Mouse (Mus musculus) fat pad, adult 2 months (tissue): Measurements from ENCODE around the gene Plxna4.

ENCODE experiments used
- DNase-seq: peaks from one replicate; pipeline ENCODE4 v3.0.0-alpha.2; 2011; ENCODE audit warnings: low read depth, low spot score; ENCODE audit errors: extremely low read depth

Plxna4 gene

DNA sequence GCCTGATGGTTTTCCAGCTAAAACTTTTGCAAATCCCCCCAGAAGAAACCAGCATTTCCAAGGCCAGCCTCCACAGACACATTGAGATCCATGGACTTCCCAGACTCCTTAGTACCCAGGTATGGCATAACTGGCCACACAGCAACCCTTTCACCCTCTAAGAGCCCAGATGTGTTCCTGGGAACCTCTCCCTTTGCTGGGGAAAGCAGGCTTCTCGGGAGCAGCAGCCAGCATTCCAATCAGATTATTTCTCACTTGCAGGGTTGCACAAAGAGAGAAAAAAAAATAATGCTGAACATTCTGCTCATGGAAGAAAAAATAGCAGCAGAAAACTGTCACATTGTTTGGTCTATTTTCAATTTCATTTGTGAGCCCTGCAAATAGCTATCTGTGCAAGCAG, 178.4 kb downstream of the Plxna4 start:
- DNase-seq, result no peak

DNA sequence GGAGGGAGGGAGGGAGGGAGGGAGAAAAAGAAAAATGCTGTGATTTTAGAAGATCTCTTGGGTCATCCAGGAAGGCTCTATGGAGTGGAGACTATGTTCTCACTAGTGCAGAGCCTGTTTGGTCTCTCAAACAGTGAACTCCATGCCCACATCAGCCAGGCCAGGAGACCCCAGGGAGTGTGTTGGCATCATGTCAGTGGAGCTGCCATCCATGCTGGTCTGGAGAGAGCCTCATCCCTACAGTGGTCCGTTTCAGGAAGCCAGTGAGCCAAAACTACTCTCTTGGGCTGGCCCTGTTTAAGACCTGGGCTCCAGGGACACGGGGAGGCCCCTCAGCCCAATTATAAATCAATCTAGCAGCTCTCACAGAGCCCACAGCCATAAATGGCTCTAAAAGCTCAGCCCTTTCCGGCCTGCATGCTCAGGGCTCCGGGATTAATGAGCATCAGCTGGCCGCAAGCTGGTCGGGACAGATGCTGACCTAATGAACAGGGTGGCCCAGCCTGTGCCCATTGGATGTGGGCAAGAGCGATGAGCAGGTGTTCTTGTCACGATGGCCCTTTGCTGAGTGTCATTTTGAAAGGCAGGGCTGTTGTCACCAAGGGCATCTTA, 180.3 kb downstream of the Plxna4 start:
- DNase-seq, result no peak

DNA sequence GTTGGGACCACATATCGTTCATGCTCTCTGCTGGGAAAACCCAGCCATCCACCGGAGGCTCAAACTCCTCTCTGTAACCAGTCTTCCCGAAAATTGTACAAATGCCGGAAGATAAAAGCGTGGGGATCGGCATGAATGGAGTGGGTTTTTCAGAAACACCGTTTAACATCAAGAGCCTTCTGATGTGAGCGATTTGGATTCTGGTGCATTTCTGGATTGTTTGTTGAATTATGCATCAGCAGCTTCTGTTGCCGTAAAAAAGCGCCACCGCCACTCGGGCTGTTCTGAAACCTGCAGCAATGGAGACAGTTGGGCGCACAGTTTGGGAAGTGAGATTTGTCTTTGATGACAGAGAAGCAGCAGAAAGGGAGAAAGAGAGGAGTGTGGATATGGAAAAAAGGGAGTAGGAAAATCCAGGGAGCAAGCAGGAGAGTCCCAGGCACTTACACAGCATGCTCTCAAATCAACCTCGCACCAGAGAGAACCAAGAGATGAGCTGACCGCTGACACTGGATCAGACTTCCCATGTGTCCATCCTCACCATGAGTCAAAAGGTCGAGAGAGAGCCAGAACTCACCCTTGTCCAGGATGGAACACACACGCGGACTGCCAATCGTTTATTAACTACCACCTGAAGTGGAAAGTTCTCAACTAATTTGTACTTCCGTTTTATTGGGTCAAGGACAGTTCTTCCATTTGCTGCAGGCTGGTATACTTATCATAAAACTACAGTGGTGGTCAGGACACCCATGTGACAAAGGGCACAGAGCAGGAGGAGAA, 181.5 kb downstream of the Plxna4 start:
- DNase-seq, result no peak

DNA sequence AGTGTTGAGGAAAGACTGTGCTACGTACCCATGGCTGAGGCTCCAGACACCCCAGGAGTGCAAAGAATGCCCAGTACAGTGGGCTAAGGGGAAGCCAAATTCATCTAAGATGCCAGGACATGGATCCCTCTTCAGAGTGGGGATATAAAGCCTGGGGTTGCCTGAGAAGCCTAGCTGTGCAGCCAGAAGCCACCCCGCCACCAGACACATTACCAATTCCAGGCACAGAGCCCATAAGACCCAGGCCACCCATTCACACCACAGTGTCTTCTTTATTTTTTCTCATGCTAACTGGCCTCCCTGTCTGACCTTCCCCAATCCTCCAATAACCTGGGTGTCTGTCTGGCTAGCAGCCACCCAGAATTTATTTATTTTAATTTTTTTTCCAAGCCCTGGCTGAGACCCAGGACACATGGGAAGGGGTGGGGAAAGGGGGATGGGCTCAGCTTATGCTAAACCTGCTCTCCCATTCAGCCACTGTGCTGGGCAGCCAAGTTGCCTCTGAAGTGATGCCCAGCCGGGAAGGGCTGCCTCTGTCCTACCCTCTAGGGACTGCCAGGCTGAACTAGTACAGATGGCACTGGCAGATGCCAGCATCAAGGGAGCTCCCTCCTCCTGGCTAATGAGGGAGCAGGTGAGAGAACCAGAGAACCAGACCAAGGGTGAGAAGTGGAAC, 185.3 kb downstream of the Plxna4 start:
- DNase-seq, result no peak

DNA sequence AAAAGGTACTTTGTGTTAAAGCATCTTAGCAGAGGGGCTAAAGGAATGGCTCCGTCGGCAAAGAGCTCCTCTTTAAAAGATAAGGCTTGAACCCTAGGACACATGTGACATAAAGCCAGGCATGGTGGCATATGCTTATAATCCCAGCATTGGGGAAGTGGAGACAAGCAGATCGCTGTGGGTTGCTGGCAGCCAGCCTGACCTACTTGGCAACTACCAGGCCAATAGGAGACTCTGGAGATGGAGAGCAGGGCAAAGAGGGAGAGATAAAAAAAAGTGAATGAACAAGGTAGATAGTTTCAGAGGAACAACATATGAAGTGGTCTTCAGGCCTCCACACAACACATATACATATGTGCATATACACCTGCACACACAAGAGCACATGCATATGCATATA, 189.7 kb downstream of the Plxna4 start:
- no peak for DNase-seq

DNA sequence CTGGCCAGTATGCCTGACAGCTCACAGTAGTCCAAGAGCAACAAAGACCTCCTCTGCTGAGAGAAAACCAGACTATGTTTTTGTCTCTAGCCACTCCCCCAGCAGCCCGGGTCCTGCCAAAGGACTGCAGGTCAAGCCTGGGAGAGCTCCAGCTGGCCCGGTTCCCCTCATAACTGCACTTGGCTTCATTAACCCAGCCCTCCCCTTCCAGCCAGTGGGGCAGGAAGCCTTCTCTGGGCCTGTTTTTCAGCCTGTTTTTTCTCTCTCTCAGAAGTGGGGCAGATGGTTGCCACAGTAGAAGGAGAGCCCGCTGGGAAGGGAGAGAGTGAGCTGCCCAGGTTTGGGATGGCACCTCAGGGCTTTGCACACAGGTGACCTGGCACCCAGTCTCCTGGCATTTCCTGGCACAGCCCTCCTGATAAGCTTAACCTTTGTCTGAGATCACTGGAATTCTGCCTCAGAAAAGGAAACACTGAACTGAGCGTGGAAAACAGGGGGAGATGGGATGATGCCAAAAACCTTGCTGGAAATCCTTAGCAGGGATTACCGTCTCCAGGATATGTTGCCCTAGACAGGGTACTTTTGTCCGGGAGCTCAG, 190.8 kb downstream of the Plxna4 start:
- no peak for DNase-seq

DNA sequence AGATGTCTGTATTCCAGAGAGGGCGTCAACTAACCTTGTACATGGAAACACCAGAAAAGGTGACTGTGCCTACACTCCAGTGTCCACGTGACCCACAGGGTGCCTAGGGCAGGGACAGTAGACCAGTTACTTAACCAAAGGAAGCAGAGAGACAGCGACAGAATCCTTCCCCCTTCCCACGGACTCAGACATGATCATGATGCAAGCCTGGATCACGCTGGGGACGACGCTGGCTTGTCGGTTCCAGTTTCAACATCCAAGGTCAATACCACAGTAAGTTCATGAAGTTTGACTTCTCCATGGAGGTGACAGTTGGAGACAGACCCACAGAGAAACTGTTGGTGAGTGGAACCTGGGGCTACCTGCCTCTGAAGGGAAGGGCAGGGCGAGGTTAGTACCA, 192.6 kb downstream of the Plxna4 start:
- peak; percentile 14 for DNase-seq

DNA sequence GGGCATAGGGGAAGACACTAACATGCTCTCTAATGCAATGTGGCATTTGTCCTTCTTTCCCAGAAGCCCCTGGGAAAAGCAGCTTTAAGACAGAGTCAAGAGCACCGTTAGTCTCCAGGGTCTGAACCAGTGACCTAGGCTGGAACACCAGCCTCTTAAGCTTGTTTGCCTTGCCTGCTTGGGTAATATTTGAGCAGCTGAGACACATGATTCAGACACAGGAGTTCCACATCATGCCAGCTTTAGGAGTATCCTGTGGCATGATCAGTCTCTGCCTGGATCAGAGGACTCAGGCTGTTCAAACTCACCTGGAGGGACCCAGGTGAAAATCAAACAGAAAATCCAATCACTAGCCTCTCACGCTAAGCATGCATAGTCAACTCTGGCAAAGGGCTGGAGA, 195.7 kb downstream of the Plxna4 start:
- no peak for DNase-seq

DNA sequence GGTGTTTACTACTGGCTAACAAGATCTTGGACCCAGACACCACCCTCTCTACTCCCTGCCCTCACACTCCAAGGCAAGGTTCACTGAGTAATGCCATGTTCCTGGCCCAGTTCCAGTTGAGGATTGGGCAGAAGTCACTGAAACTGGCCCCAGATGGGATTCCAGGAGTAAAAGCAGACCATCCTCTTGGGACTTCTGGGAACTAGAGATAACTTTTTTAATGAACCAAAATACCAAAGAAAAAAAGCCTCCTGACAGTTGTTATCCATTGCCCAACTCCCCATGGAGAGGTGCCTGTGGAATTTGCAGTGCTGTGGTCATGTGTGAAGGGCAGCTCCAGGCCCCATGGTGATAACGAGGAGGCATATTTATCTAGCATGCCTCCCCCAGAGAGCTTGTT, 199.7 kb downstream of the Plxna4 start:
- DNase-seq, result no peak

DNA sequence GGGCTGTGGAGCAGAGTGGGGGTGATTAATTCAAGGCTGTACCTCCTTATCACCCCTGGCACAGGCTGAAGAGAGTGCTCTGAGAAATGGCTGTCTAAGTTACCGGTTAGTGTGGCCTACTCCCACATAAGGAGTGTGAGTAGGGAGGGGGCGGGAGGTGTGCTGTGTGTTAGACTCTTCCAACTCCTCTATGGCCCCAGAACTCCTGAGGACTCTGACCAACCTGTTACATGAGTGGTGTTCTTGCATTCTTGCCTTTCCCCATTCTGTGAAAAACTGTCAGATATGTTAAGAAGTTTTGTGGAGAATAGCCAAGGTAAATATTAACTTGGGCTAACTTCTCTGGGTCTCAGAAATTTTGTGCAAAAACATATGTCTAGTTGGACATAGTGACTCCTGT, 201.1 kb downstream of the Plxna4 start:
- DNase-seq, result no peak

DNA sequence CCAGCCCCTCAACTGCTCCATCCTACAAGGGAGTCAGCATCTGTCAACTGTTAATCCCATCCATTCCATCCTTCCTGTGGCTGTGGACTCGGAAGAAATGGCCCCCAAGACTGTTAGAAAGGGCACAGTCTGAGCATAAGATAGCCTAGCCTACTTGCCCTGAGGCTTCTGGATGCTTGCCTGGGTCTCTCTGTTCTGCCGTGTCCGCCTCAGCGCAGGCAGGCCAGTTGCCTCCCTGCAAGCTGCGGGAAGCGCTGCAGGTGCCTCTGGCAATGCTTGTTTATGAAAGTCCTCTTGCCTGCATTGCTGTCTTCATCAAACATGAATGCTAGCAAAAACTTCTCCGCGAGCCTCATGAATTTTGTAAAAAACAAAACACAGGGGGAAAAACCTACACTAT, 203.1 kb downstream of the Plxna4 start:
- DNase-seq, result no peak

DNA sequence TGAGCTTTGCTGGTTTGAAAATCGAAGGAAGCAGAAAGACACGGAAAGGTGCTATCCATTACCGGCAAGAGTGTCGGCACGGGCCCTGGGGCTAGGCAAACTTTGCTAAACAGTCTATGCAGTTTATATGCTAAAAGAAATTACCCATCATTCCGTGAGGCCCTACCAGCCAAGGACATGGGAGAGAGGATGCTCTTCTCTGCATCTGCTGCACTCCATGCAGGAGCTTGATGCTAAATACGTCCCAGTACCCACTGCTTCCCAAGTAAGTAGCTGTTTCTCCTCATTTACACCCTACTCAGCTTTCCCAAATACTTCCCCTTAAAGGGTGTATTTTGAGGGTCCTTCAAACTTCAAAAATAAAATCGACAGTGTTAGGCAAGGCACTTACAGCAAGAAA, 203.6 kb downstream of the Plxna4 start:
- no peak for DNase-seq

DNA sequence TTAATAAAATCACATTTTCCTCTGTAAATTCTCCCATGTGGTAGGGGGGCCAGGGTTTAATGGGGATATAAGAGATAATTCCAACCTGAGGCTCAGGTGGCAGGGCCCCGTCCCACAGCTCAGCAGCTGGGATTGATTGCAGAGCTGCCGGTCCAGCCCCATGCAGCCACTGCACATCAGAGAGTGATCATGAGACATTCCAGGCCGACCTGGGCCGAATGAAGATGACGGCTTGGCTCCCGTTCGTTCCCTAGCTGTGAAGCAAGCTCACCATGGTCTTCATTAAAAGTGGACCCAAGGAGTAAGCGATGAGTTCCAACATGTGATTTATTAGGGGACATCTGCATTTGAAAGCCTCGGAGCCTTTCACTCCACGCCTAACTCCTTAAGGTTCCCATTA, 206.5 kb downstream of the Plxna4 start:
- DNase-seq, result no peak

DNA sequence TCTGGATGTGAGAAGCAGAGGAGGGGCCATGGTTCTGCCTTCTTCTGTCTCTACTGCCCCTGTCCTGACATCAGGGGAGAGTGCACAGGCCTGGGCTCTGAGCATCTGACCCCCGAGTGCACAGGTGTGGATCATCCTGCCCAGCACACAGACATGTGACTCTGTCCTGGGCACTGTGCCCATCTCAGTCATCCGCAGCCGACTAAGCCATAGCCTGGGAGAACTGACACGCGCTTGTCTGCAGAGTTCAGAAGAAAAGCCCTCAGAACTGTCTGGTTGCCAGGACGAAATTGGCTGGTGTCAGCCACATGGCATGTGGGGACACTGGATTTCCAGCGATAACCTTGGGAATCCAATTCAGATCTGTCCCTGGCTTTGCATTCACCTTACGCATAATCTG, 210.8 kb downstream of the Plxna4 start:
- no peak for DNase-seq

DNA sequence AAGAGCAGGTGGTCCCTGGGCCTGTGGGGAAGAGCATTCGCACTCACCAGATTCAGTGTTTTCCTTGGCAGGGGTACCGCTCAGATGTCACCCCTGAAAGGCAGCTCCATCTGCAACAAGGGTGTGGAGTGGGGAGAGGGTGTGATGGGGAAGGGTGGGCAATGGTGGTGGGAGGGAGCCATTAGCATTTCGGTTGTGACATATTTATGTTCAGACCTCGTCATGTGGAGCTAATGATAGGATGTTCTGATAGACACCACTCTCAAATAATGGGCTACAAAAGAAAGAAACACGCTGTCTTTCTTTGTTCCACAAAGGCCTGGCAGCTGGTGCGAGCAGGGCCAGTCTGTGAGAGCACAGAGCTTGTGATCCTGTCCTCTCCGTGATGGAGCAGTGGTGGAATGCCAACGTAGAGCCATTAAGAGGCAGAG, 214.0 kb downstream of the Plxna4 start:
- DNase-seq, result no peak

DNA sequence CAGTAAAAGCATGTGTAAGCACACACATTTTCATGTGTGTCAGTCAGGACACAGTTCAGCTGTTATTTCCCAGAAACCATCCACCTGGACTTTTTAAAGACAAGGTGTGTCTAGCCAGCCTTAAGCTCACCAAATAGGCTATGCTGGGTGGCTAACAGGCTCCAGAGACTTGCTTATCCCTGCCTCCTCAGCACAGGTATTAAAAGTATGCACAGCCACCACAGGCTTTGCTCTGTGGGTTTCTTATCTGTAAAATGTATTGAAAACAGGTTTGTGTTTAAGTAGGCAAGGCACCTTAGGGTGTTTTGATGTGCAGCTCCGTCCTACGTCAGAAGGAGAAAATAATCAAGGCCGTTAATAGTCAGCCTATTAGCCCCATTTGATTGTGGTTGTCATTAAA, 218.9 kb downstream of the Plxna4 start:
- no peak for DNase-seq

DNA sequence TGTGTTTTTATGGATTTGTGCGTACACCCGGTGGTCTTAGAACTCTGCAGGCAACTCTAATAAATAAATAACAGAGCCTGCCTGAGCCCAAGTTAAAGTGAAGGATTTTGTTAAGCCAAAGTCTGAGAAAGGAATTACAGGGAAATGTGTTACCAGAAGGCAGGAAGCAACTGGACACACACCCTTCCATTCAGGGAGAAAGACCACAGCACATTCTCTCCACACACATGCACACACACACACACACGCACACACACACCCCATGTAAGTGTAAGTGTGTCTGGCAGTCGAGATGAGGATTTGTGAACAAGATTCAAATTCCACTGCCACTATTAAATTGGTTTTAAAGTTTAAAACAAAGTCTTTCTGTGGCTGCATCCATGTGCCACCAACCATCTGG, 219.6 kb downstream of the Plxna4 start:
- DNase-seq, result no peak

DNA sequence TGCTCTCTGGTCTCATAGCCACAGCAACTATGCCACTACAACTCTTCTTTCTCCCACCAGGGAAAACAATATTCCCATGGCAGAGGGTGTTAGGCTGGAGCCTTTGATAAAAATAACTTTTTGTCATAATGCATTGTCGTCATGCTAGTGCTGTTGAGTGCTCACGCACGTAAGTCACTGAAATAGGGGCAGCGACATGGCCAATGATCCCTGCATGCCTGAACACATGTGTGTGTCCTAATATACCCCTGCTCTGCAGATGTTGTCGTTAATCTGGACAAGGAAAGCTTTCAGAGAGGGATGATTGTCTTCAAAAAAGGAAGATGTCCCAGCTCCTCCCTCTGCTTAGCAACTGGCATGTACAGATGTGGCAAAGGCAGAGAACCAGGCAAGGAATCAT, 223.1 kb downstream of the Plxna4 start:
- no peak for DNase-seq

DNA sequence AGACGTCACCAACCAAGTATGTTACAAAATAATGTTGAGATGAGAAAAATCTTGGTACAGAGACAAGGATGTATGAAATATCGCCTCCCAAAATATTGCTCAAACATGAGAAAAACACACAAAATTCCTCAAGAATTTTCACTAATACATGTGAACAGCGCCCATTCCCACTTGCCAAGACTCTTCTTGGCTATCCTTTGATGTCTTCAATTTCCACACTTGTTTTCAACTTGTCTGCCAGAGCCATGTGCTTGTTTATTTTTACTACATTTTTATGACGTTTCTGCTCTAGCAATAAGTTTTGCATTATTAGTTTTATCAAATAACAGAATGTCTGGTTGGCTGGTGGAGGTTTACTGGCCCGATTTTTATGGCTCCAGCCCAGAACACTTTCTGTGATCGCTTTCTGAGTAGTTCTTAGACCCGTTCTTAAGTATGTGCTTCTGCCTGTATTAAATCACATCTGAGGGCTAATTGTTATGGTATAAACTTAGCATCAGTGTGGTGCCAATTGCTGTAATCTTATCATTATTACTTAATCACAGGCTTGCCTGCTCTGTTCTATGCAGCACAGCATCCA, 224.4 kb downstream of the Plxna4 start:
- no peak for DNase-seq

DNA sequence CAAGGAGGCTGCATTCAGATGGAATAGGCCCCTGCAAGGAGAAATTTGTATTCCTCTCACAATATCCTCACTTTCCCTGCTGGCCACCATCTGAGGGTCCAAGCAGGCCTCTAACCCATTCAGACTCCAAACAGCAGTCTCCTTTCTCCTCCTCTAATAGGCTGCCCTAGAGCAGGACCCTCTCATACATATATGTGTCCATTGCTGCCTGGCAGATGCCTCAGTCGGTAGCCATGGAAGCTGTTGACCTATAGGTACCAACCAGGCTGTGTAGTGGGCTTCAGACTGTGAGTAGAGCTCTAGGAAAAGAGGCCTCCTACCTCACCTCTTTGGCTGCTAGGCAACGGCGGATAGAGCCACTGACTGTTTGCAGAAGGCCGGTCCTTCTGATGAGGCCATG, 225.6 kb downstream of the Plxna4 start:
- no peak for DNase-seq

DNA sequence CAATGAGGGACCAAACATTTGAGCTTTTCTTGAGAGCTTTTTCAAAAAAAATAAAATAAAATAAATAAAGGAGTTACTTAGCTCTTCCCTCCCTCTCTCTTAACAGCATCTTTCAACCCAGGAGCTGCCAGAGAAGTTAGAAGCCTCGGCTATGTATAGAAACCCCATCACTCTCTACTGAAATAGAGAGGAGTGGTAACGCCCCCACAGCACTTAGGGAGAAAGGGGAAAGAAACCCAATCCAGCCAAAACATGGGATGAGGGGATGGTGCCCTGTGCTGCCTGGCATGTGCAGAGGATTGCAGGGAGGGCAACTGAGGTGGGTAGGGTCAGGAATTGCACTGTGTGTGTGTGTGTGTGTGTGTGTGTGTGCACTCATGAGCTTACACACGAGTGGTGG, 228.3 kb downstream of the Plxna4 start:
- no peak for DNase-seq

DNA sequence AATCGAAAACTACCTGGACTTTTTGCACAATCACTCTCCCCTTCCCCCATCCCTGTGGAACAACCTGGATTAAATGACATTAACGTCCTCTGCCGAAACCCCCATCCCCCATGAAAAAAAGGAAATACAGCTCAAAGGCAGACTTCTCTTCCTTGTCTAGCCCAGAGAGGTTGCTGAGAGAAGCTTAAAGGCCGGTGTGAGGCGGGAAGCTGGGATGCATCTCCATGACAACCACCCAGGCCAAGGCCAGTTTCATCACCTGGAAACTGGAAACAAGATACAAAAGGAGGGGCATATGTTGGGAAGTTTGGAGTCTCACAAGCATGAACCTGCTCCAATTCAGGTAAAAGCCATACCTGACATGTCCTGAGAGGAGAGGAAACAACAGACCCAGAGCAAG, 230.5 kb downstream of the Plxna4 start:
- DNase-seq, result no peak
